ENCODE assay signal across 15 mouse cellular contexts in the genomic region with DNA sequence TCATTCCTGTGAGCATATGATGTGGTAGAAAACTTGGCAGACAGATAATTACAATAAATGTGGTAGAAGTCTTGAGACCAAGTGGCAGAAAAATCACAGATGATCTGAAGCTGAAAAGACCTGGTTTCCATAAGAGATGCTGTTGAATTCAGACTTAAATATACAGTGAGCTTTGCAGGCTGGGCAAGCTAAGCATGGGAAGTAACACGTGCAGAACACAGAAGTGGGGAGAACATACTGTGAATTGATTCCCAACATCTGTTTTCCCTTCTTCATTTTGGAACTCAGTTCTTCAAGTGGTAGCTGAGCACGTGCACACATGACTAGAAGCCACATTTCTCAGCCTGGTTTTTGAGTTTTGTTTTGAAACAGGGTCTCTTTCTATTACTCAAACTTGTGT.
"Had no signal": no experiment of that assay in that cellular context is flagged by ENCODE, and none has a peak within 500 bp of the region (broad histone marks: within the 10 kb centered on the region; RNA-seq: fewer than 3 reads in every experiment).

No protein-coding gene starts in this region.

- DNase-seq: kidney, adult 18-20 months; kidney, postnatal 10 days; kidney, postnatal 4 days; thymus, adult 18-20 months; thymus, postnatal 14 days had no signal

- H3K4me2 ChIP-seq: limb, embryonic 13.5 days; liver, embryonic 11.5 days; liver, embryonic 15.5 days; lung, embryonic 15.5 days; midbrain, embryonic 11.5 days; midbrain, embryonic 15.5 days; neural tube, embryonic 12.5 days had no signal

- H3K4me1 ChIP-seq: liver, embryonic 15.5 days; megakaryocyte, embryonic 14.5 days; neural tube, embryonic 12.5 days had no signal

- H3K4me3 ChIP-seq: limb, embryonic 13.5 days; liver, embryonic 15.5 days; lung, embryonic 15.5 days; megakaryocyte, embryonic 14.5 days; midbrain, embryonic 15.5 days; neural tube, embryonic 12.5 days had no signal

- H3K27me3 ChIP-seq: limb, embryonic 13.5 days; liver, embryonic 15.5 days; lung, embryonic 15.5 days; megakaryocyte, embryonic 14.5 days; midbrain, embryonic 15.5 days; neural tube, embryonic 12.5 days had no signal

- ATAC-seq: midbrain, embryonic 15.5 days had no signal

- H3K36me3 ChIP-seq: limb, embryonic 13.5 days; liver, embryonic 15.5 days; lung, embryonic 15.5 days; midbrain, embryonic 15.5 days; neural tube, embryonic 12.5 days had no signal

- H3K27ac ChIP-seq: limb, embryonic 13.5 days; liver, embryonic 15.5 days; lung, embryonic 15.5 days; macrophage; midbrain, embryonic 15.5 days; neural tube, embryonic 12.5 days; stomach, postnatal 0 days had no signal

- H3K9me3 ChIP-seq: limb, embryonic 13.5 days; liver, embryonic 15.5 days; lung, embryonic 15.5 days; megakaryocyte, embryonic 14.5 days; midbrain, embryonic 15.5 days; neural tube, embryonic 12.5 days had no signal

- H3K9ac ChIP-seq: limb, embryonic 13.5 days; liver, embryonic 15.5 days; lung, embryonic 15.5 days; midbrain, embryonic 15.5 days; neural tube, embryonic 12.5 days had no signal
